8 mouse cellular contexts compared by ENCODE assay signal in genomic region chr7:16869497-16869896, GRCm38 (mm10). TPM values are rescaled to one million over a fixed set of nuclear protein-coding genes. Genes with fewer than 3 reads are reported as not detected.
DNase-seq lines count a peak whose midpoint lies in the region; ATAC-seq lines count a peak whose summit lies in the region.

No protein-coding gene starts in this region.

- H3K27ac ChIP-seq in lung, embryonic 16.5 days (ENCODE audit: low read length): no peak overlapping the region
- peak overlapping the region; percentile 91 for H3K27ac ChIP-seq in hindbrain, embryonic 16.5 days (ENCODE audit: low read depth, low read length)
- 0 out of 2 replicates have a peak overlapping the region, but pooled peaks have one; percentile 28 for H3K27ac ChIP-seq in limb, embryonic 13.5 days

- no peak overlapping the region for H3K4me3 ChIP-seq in lung, embryonic 16.5 days (ENCODE audit: low read length)
- peak overlapping the region; percentile 44 for H3K4me3 ChIP-seq in hindbrain, embryonic 16.5 days (ENCODE audit: low read length)
- peak overlapping the region; percentile 27 for H3K4me3 ChIP-seq in limb, embryonic 13.5 days

- ATAC-seq in lung, embryonic 16.5 days (ENCODE audit: low read depth): peak; percentile 63
- ATAC-seq in hindbrain, embryonic 16.5 days: peak; percentile 99
- ATAC-seq in limb, embryonic 13.5 days (ENCODE audit: low FRiP score, low read depth): peak; percentile 91

- no peak overlapping the region for H3K9ac ChIP-seq in lung, embryonic 16.5 days (ENCODE audit: low read length)
- peak overlapping the region; percentile 63 for H3K9ac ChIP-seq in hindbrain, embryonic 16.5 days (ENCODE audit: low read depth, low read length)
- H3K9ac ChIP-seq in limb, embryonic 13.5 days: peak overlapping the region; percentile 14; the same call in 1 of the 2 replicates

- 36% methylated on average over 16 of the region's 16 CpGs for WGBS in lung, embryonic 16.5 days
- 7% methylated on average over 16 of the region's 16 CpGs for WGBS in hindbrain, embryonic 16.5 days
- 19% methylated on average over 16 of the region's 16 CpGs for WGBS in limb, embryonic 13.5 days

- no peaks in the 10 kb centered on the region for H3K9me3 ChIP-seq in lung, embryonic 16.5 days (ENCODE audit: control insufficient read depth, low read length)
- H3K9me3 ChIP-seq in hindbrain, embryonic 16.5 days (ENCODE audit: control insufficient read depth, low read length): no peaks in the 10 kb centered on the region
- H3K9me3 ChIP-seq in limb, embryonic 13.5 days: no peaks in the 10 kb centered on the region

- peaks cover 3% of the 10 kb centered on the region for H3K4me1 ChIP-seq in lung, embryonic 16.5 days (replicated peaks; ENCODE audit: control insufficient read depth, insufficient read depth, low read length)
- H3K4me1 ChIP-seq in hindbrain, embryonic 16.5 days (ENCODE audit: control insufficient read depth, insufficient read depth, low read depth, low read length): peaks cover 4% of the 10 kb centered on the region; the same call in 1 of the 2 replicates
- peaks cover 12% of the 10 kb centered on the region for H3K4me1 ChIP-seq in limb, embryonic 13.5 days

- no peak overlapping the region for H3K4me2 ChIP-seq in lung, embryonic 16.5 days (ENCODE audit: low read depth, low read length)
- H3K4me2 ChIP-seq in hindbrain, embryonic 16.5 days (ENCODE audit: low read length): peak overlapping the region; percentile 65
- H3K4me2 ChIP-seq in limb, embryonic 13.5 days (replicated peaks): peak overlapping the region; percentile 56

- DNase-seq in lung, postnatal 4 days: no peak
- DNase-seq in embryo, embryonic 11 days: peak; percentile 85
- peak; percentile 88 for DNase-seq in retina, postnatal 1 day
- DNase-seq in natural killer cell, adult 2 months (ENCODE audit: low spot score in 2 of 2): no peak
- DNase-seq in MN1 (ENCODE audit: low spot score): no peak

- no peaks in the 10 kb centered on the region for H3K27me3 ChIP-seq in lung, embryonic 16.5 days (ENCODE audit: control insufficient read depth, insufficient read depth, low read depth, low read length)
- no peaks in the 10 kb centered on the region for H3K27me3 ChIP-seq in hindbrain, embryonic 16.5 days (replicated peaks; ENCODE audit: control insufficient read depth, insufficient read depth, low read length)
- H3K27me3 ChIP-seq in limb, embryonic 13.5 days: no peaks in the 10 kb centered on the region

- peaks cover 17% of the 10 kb centered on the region for H3K36me3 ChIP-seq in lung, embryonic 16.5 days (ENCODE audit: control insufficient read depth, insufficient read depth, low read length)
- H3K36me3 ChIP-seq in hindbrain, embryonic 16.5 days (ENCODE audit: control insufficient read depth, insufficient read depth, low read length): peaks cover 12% of the 10 kb centered on the region
- peaks cover 68% of the 10 kb centered on the region for H3K36me3 ChIP-seq in limb, embryonic 13.5 days

RNA-seq across cellular contexts. Expression of gene Dact3, which starts 5.6 kb away (rescaled TPM):
- polyA plus RNA-seq in lung, embryonic 16.5 days (2015; fragmentation: Nextera tagmentation; extraction: Ambion mirVana): 2.1 and 2.2 TPM in 2 replicates
- 2.9 and 3.5 TPM in 2 replicates for polyA plus RNA-seq in hindbrain, embryonic 16.5 days (2015; fragmentation: Nextera tagmentation; extraction: Ambion mirVana)
- polyA plus RNA-seq in limb, embryonic 13.5 days (2015; fragmentation: Nextera tagmentation; extraction: Ambion mirVana): 5.1 and 6.1 TPM in 2 replicates

RNA-seq across cellular contexts. Expression of gene Gng8, which starts 22.1 kb away (rescaled TPM):
- polyA plus RNA-seq in lung, embryonic 16.5 days (2015; fragmentation: Nextera tagmentation; extraction: Ambion mirVana): 12.9 and 13.0 TPM in 2 replicates
- polyA plus RNA-seq in hindbrain, embryonic 16.5 days (2015; fragmentation: Nextera tagmentation; extraction: Ambion mirVana): 1.5 and 1.6 TPM in 2 replicates
- polyA plus RNA-seq in limb, embryonic 13.5 days (2015; fragmentation: Nextera tagmentation; extraction: Ambion mirVana): 15.4 and 16.0 TPM in 2 replicates

RNA-seq across cellular contexts. Expression of gene Prkd2, which starts 26.8 kb away (rescaled TPM):
- 21.7 and 23.3 TPM in 2 replicates for polyA plus RNA-seq in lung, embryonic 16.5 days (2015; fragmentation: Nextera tagmentation; extraction: Ambion mirVana)
- polyA plus RNA-seq in hindbrain, embryonic 16.5 days (2015; fragmentation: Nextera tagmentation; extraction: Ambion mirVana): 5.2 and 6.5 TPM in 2 replicates
- 20.8 and 20.9 TPM in 2 replicates for polyA plus RNA-seq in limb, embryonic 13.5 days (2015; fragmentation: Nextera tagmentation; extraction: Ambion mirVana)

RNA-seq across cellular contexts. Expression of gene Ptgir, which starts 36.8 kb away (rescaled TPM):
- polyA plus RNA-seq in lung, embryonic 16.5 days (2015; fragmentation: Nextera tagmentation; extraction: Ambion mirVana): 2.6 and 2.8 TPM in 2 replicates
- polyA plus RNA-seq in hindbrain, embryonic 16.5 days (2015; fragmentation: Nextera tagmentation; extraction: Ambion mirVana): 0.14 and 0.26 TPM in 2 replicates
- polyA plus RNA-seq in limb, embryonic 13.5 days (2015; fragmentation: Nextera tagmentation; extraction: Ambion mirVana): 2.0 TPM in 2 replicates

RNA-seq across cellular contexts. Expression of gene Fkrp, which starts 53.0 kb away (rescaled TPM):
- 28.1 and 28.9 TPM in 2 replicates for polyA plus RNA-seq in lung, embryonic 16.5 days (2015; fragmentation: Nextera tagmentation; extraction: Ambion mirVana)
- polyA plus RNA-seq in hindbrain, embryonic 16.5 days (2015; fragmentation: Nextera tagmentation; extraction: Ambion mirVana): 46.9 and 48.4 TPM in 2 replicates
- 32.4 and 33.3 TPM in 2 replicates for polyA plus RNA-seq in limb, embryonic 13.5 days (2015; fragmentation: Nextera tagmentation; extraction: Ambion mirVana)

Comparison
In these comparisons a context has a peak if more than half of its experiments do, and no peak if none do; other contexts are left out.
1. DNase-seq: peak in embryo, embryonic 11 days (single experiment) and retina, postnatal 1 day (single experiment); none in lung, postnatal 4 days (0 of 2), natural killer cell, adult 2 months (0 of 2) and MN1 (single experiment).
2. Peak in every context shown above with its lines, with median percentiles within 50 percentile points of each other: ATAC-seq.